Mouse (Mus musculus) stomach, postnatal 0 days (tissue): ENCODE measurements around the gene Coro6. TPM values are rescaled to one million over a fixed set of nuclear protein-coding genes. Genes with fewer than 3 reads are reported as not detected.
A peak's percentile ranks its signal among the peaks of the same experiment; 100 is the strongest.

ENCODE experiments used
- ATAC-seq: fragments of 200-750 bp; cut with Nextera tagmentation; 2 replicates; pipeline ENCODE4 v1.8.0; 2017; ENCODE audit not compliant: low FRiP score, low TSS enrichment
- DNase-seq: peaks from one replicate; pipeline ENCODE4 v3.0.0-alpha.2; 2016; ENCODE audit warnings: low spot score
- H3K27ac ChIP-seq: fragments of 300-500 bp; sonication (generic); replicated peaks from 2 replicates; pipeline ENCODE4 v1.5.1; 2014; ENCODE audit warnings: mild to moderate bottlenecking, control low read depth
- H3K27me3 ChIP-seq: fragments of 300-500 bp; sonication (generic); 2 replicates; pipeline ENCODE4 v1.6.1; 2014; ENCODE audit warnings: low read length; ENCODE audit not compliant: control insufficient read depth, insufficient read depth
- H3K36me3 ChIP-seq: fragments of 300-500 bp; sonication (generic); 2 replicates; pipeline ENCODE4 v1.6.1; 2014; ENCODE audit warnings: low read length, mixed read lengths; ENCODE audit not compliant: control insufficient read depth, insufficient read depth
- H3K4me1 ChIP-seq: fragments of 300-500 bp; sonication (generic); replicated peaks from 2 replicates; pipeline ENCODE4 v1.6.1; 2014; ENCODE audit warnings: antibody characterized with exemption; ENCODE audit not compliant: control insufficient read depth, insufficient read depth
- H3K4me2 ChIP-seq: fragments of 300-500 bp; sonication (generic); replicated peaks from 2 replicates; pipeline ENCODE4 v1.6.1; 2014; ENCODE audit warnings: low read depth, mild to moderate bottlenecking, control low read depth, moderate library complexity
- H3K4me3 ChIP-seq: fragments of 300-500 bp; sonication (generic); 2 replicates; pipeline ENCODE4 v1.5.1; 2014; ENCODE audit warnings: low read depth, low read length, control low read depth
- H3K9ac ChIP-seq: fragments of 300-500 bp; sonication (generic); 2 replicates; pipeline ENCODE4 v1.6.1; 2014; ENCODE audit warnings: mild to moderate bottlenecking, low read length, control low read depth, mixed read lengths
- H3K9me3 ChIP-seq: fragments of 300-500 bp; sonication (generic); 2 replicates; pipeline ENCODE4 v1.6.1; 2016; ENCODE audit warnings: low read length; ENCODE audit not compliant: control insufficient read depth
- CTCF ChIP-seq: IDR thresholded peaks from 2 replicates; pipeline ENCODE4 v1.5.1; 2016; ENCODE audit warnings: antibody characterized with exemption, low read depth, mild to moderate bottlenecking, moderate library complexity
- EP300 ChIP-seq: optimal IDR thresholded peaks from 2 replicates; pipeline ENCODE3; 2016; ENCODE audit warnings: antibody characterized with exemption
- WGBS: fragments of 180-500 bp; shearing (Covaris S2); extraction: QIAGEN DNeasy Blood & Tissue Kit; methylation state at CpG from one replicate; pipeline ENCODE4 v1.1.7; 2014; 5-methylcytosine and 5-hydroxymethylcytosine counted together
- polyA plus RNA-seq: library from polyadenylated mRNA; unstranded; fragments of >200 nt; fragmentation: Nextera tagmentation; extraction: Ambion mirVana; gene quantifications from 2 replicates; pipeline ENCODE4 v1.2.1, GENCODE M21; 2015

Gene Coro6
- polyA plus RNA-seq, 1 experiment from 2014 or later: 0.11 TPM

- Histone ChIP-seq H3K4me2 (peak overlapping the region; percentile 96), H3K4me1 (peaks cover 7% of the 10 kb centered on the region; the same call in 1 of the 2 replicates), H3K27me3 (no peaks in the 10 kb centered on the region), H3K9ac (peak overlapping the region; percentile 73), H3K27ac (peak overlapping the region; percentile 71), H3K9me3 (no peaks in the 10 kb centered on the region), H3K36me3 (no peaks in the 10 kb centered on the region), H3K4me3 (peak overlapping the region; percentile 68)
- no peak for TF ChIP-seq CTCF
- TF ChIP-seq EP300: no peak
- DNase-seq (peak; percentile 94), ATAC-seq (peak; percentile 78)
- WGBS: 1% methylated on average over 71 of the region's 84 CpGs
Observed at GRCm38 (mm10) chr11:77512891-77513810, 50.9 kb downstream of the Coro6 start.

DNA sequence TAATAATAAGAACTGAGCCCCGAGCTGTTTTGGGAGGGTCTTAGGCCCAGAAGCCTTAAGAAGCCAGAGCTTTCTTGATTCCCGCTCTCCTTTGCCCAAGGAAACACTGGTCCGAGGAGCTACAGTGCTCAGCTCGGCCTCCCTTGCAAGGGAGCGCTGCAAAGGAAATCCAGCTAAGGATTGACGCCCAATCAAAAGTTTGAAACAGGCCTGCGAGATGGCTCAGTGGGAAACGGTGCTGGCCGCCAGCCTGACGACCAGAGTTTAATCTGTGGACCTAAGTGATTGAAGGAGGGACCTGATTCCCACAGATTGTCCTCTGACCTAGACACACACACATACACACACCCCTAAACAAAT is 51.6 kb downstream of the Coro6 start:
- no peak for TF ChIP-seq CTCF
- no peak for TF ChIP-seq EP300
- no peak for ATAC-seq

GRCm38 (mm10) chr11:77514281-77514831 is 52.1 kb downstream of the Coro6 start:
- DNase-seq: peak; percentile 42
- no peak for ATAC-seq
- TF ChIP-seq EP300 (no peak), CTCF (no peak)
- H3K27me3 ChIP-seq: no peaks in the 10 kb centered on the region
- H3K9me3 ChIP-seq: no peaks in the 10 kb centered on the region
- H3K4me1 ChIP-seq: 0 out of 2 replicates have a peak, but pooled peaks cover 5% of the 10 kb centered on the region
- H3K9ac ChIP-seq: peak overlapping the region; percentile 58
- no peaks in the 10 kb centered on the region for H3K36me3 ChIP-seq
- H3K4me2 ChIP-seq: peak overlapping the region; percentile 96
- 24% methylated on average over 19 of the region's 19 CpGs for WGBS
- H3K4me3 ChIP-seq: peak overlapping the region; percentile 44
- H3K27ac ChIP-seq: peak overlapping the region; percentile 18; the same call in 1 of the 2 replicates

More for the DNA sequence above, 51.6 kb downstream of the Coro6 start:
- no peaks in the 10 kb centered on the region for H3K27me3 ChIP-seq
- H3K4me2 ChIP-seq: peak overlapping the region; percentile 96
- peak overlapping the region; percentile 68 for H3K4me3 ChIP-seq
- no peak for DNase-seq
- no peaks in the 10 kb centered on the region for H3K9me3 ChIP-seq
- 0 out of 2 replicates have a peak, but pooled peaks cover 5% of the 10 kb centered on the region for H3K4me1 ChIP-seq
- 20% methylated on average over 10 of the region's 10 CpGs for WGBS
- H3K27ac ChIP-seq: peak overlapping the region; percentile 56; the same call in 1 of the 2 replicates
- H3K36me3 ChIP-seq: no peaks in the 10 kb centered on the region
- H3K9ac ChIP-seq: peak overlapping the region; percentile 57; the same call in 1 of the 2 replicates

GRCm38 (mm10) chr11:77514832-77515636 is 52.8 kb downstream of the Coro6 start, which contains the start of gene Abhd15:
TSS of gene Abhd15 (plus strand) at chr11:77515121.
- Histone ChIP-seq H3K9ac (peak within 1 kb of the TSS; percentile 58), H3K36me3 (no peaks in the 10 kb centered on the region), H3K4me2 (peak within 1 kb of the TSS; percentile 96), H3K27me3 (no peaks in the 10 kb centered on the region), H3K4me1 (0 out of 2 replicates have a peak, but pooled peaks cover 5% of the 10 kb centered on the region), H3K27ac (peak within 1 kb of the TSS; percentile 18; the same call in 1 of the 2 replicates), H3K4me3 (peak within 1 kb of the TSS; percentile 44), H3K9me3 (no peaks in the 10 kb centered on the region)
- WGBS: under 1% methylated on average over 62 of the region's 72 CpGs
- TF ChIP-seq EP300 (no peak), CTCF (peak; percentile 30; the same call in 1 of the 2 replicates)
- DNase-seq (peak; percentile 70), ATAC-seq (peak; percentile 51)

DNA sequence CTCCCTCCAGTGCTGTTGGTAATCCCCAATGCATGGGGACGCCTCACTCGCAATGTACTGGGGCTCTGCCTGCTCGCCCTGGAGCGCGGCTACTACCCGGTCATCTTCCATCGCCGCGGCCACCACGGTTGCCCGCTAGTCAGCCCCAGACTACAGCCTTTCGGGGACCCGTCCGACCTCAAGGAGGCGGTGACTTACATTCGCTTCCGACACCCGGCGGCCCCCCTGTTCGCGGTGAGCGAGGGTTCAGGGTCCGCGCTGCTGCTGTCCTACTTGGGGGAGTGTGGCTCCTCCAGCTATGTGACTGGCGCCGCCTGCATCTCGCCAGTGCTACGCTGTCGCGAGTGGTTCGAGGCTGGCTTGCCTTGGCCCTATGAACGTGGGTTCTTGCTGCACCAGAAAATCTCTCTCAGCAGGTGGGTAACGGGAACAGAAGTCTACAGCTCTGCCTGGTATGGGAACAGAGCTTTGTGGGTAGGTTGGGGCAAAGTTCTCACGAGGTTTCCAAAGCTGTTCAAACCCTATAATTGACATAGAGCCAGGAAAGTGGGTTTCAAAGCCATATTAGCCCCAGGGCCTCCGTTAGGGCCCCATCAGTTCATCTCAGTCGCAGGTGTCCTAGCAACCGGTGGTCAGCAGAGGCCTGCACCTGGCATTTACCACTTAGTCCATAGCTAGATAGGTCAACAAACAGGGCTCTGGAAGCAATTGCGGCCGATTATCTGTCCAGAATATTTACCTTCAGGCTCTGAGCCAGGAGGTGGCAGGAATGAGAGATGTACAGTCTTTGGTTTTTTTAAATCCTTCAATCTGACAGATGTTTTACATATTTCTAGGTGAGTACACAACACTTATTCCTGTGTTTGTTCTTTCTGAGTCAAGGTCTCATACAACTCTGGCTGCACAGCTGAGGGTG is 53.7 kb downstream of the Coro6 start, which contains the start of gene Trp53i13:
Gene Trp53i13, minus strand, starts transcription at position 344 of the 916 bp plus-strand sequence.
- Histone ChIP-seq H3K27me3 (no peaks in the 10 kb centered on the region), H3K27ac (peak within 1 kb of the TSS; percentile 18; the same call in 1 of the 2 replicates), H3K9me3 (no peaks in the 10 kb centered on the region), H3K9ac (peak within 1 kb of the TSS; percentile 58), H3K4me2 (peak within 1 kb of the TSS; percentile 96), H3K4me3 (peak within 1 kb of the TSS; percentile 44), H3K4me1 (0 out of 2 replicates have a peak, but pooled peaks cover 5% of the 10 kb centered on the region), H3K36me3 (no peaks in the 10 kb centered on the region)
- TF ChIP-seq EP300: no peak
- ATAC-seq: no peak
- WGBS: 12% methylated on average over 39 of the region's 39 CpGs
- DNase-seq: peak; percentile 41
